Comparison of ENCODE assay signal across 8 mouse cellular contexts in the genomic region with DNA sequence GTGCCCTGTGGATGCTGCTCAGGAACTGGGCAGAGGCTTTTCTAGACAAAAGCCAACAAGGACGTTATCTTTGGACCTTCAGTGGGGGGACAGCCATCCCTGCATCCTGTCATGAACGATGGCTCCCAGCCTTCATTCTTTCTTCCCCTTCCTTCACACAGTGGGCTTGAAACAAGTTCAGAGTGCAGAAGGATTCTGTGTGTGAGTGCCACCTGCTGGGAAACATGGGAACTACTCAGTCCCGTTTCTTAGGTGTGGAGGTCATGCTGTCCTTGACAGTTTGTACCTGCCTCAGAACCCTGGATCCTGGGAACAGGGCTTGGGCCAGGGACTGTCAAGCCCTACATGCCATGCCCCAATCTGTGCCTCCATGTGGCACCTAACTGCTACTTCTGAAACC. TPM values are rescaled to one million over a fixed set of nuclear protein-coding genes. Genes with fewer than 3 reads are reported as not detected.
DNase-seq lines count a peak whose midpoint lies in the region; ATAC-seq and TF ChIP-seq lines count a peak whose summit lies in the region.

No protein-coding gene starts in this region.

- H3K27ac ChIP-seq in cerebellum, adult 2 months (ENCODE audit: insufficient read depth, low read length): no peak overlapping the region
- H3K27ac ChIP-seq in kidney, embryonic 15.5 days: peak overlapping the region; percentile 24; the same call in 1 of the 2 replicates
- 0 out of 2 replicates have a peak overlapping the region, but pooled peaks have one; percentile 39 for H3K27ac ChIP-seq in liver, embryonic 12.5 days
- no peak overlapping the region for H3K27ac ChIP-seq in neural tube, embryonic 11.5 days (ENCODE audit: low read depth, low read length)

- no peak overlapping the region for H3K9ac ChIP-seq in kidney, embryonic 15.5 days
- H3K9ac ChIP-seq in liver, embryonic 12.5 days: no peak overlapping the region
- H3K9ac ChIP-seq in neural tube, embryonic 11.5 days (ENCODE audit: low read length): no peak overlapping the region

- H3K36me3 ChIP-seq in kidney, embryonic 15.5 days: peaks cover 45% of the 10 kb centered on the region
- peaks cover 39% of the 10 kb centered on the region for H3K36me3 ChIP-seq in liver, embryonic 12.5 days
- H3K36me3 ChIP-seq in neural tube, embryonic 11.5 days (ENCODE audit: control insufficient read depth, insufficient read depth, low read length): peaks cover 5% of the 10 kb centered on the region

- no peak overlapping the region for H3K4me3 ChIP-seq in cerebellum, adult 2 months (replicated peaks; ENCODE audit: insufficient read depth, low read depth, low read length)
- H3K4me3 ChIP-seq in kidney, embryonic 15.5 days (replicated peaks): no peak overlapping the region
- H3K4me3 ChIP-seq in liver, embryonic 12.5 days: no peak overlapping the region
- H3K4me3 ChIP-seq in neural tube, embryonic 11.5 days (ENCODE audit: low read depth, low read length): no peak overlapping the region

- WGBS in cerebellum, adult 2 months: 0% methylated on average over 3 of the region's 3 CpGs
- whole genome bisulfite sequencing in kidney, embryonic 15.5 days: 5% methylated on average over 3 of the region's 3 CpGs
- 4% methylated on average over 3 of the region's 3 CpGs for WGBS in liver, embryonic 12.5 days (ENCODE audit: insufficient replicate concordance)
- WGBS in neural tube, embryonic 11.5 days: 10% methylated on average over 3 of the region's 3 CpGs

- H3K4me2 ChIP-seq in kidney, embryonic 15.5 days: no peak overlapping the region
- no peak overlapping the region for H3K4me2 ChIP-seq in liver, embryonic 12.5 days
- H3K4me2 ChIP-seq in neural tube, embryonic 11.5 days (ENCODE audit: low read depth): no peak overlapping the region

- peak; percentile 83; the same call in 1 of the 2 replicates for TF ChIP-seq CTCF in cerebellum, adult 2 months (IDR thresholded peaks at IDR 0.05; ENCODE audit: borderline replicate concordance, insufficient read depth, low read depth, low read length)

- H3K9me3 ChIP-seq in kidney, embryonic 15.5 days (replicated peaks): no peaks in the 10 kb centered on the region
- no peaks in the 10 kb centered on the region for H3K9me3 ChIP-seq in liver, embryonic 12.5 days (replicated peaks)
- no peaks in the 10 kb centered on the region for H3K9me3 ChIP-seq in neural tube, embryonic 11.5 days (ENCODE audit: control insufficient read depth, low read length)

- TF ChIP-seq POLR2A in cerebellum, adult 2 months (IDR thresholded peaks at IDR 0.05; ENCODE audit: borderline replicate concordance, insufficient read depth, low read length): no peak

- peak; percentile 40 for DNase-seq in ovary, postnatal 10 days (ENCODE audit: low spot score)
- no peak for DNase-seq in ovary, adult 18-20 months (ENCODE audit: low spot score)
- DNase-seq in cerebellum, adult 2 months: peak; percentile 64 to 72
- peak; percentile 58 for DNase-seq in gastrocnemius, postnatal 10 days
- DNase-seq in neural tube, embryonic 11.5 days (ENCODE audit: low spot score): peak; percentile 73
- DNase-seq in thymus, postnatal 0 days (ENCODE audit: low spot score): peak; percentile 81

- no peak for ATAC-seq in kidney, embryonic 15.5 days (replicated peaks; ENCODE audit: low FRiP score)
- ATAC-seq in liver, embryonic 12.5 days: no peak
- ATAC-seq in neural tube, embryonic 11.5 days (ENCODE audit: insufficient read depth, low FRiP score, low TSS enrichment): no peak

- peaks cover 9% of the 10 kb centered on the region for H3K4me1 ChIP-seq in cerebellum, adult 2 months (ENCODE audit: control insufficient read depth, insufficient read depth, low read length)
- peaks cover 29% of the 10 kb centered on the region for H3K4me1 ChIP-seq in kidney, embryonic 15.5 days
- H3K4me1 ChIP-seq in liver, embryonic 12.5 days: peaks cover 35% of the 10 kb centered on the region
- peaks cover 10% of the 10 kb centered on the region for H3K4me1 ChIP-seq in neural tube, embryonic 11.5 days (ENCODE audit: control insufficient read depth, insufficient read depth, low read length)

- no peaks in the 10 kb centered on the region for H3K27me3 ChIP-seq in cerebellum, adult 2 months (ENCODE audit: control insufficient read depth, insufficient read depth, low read length)
- H3K27me3 ChIP-seq in kidney, embryonic 15.5 days: no peaks in the 10 kb centered on the region
- H3K27me3 ChIP-seq in liver, embryonic 12.5 days (replicated peaks): no peaks in the 10 kb centered on the region
- H3K27me3 ChIP-seq in neural tube, embryonic 11.5 days (ENCODE audit: control insufficient read depth, insufficient read depth, low read length): no peaks in the 10 kb centered on the region

RNA-seq across cellular contexts. Expression of a gene that starts 2.3 kb away (rescaled TPM):
- polyA plus RNA-seq in cerebellum, adult 2 months (2012; rRNA removed): 43.5 and 50.7 TPM in 2 replicates
- total RNA-seq in gastrocnemius, postnatal 10 days (2021): 10 to 100 TPM; 40.9 to 44.2 TPM
- 83.0 and 90.1 TPM in 2 replicates for polyA plus RNA-seq in kidney, embryonic 15.5 days (2015; fragmentation: Nextera tagmentation; extraction: Ambion mirVana)
- 64.4 and 68.1 TPM in 2 replicates for polyA plus RNA-seq in liver, embryonic 12.5 days (2016; fragmentation: Nextera tagmentation; extraction: Ambion mirVana)
- 65.7 and 70.7 TPM in 2 replicates for polyA plus RNA-seq in neural tube, embryonic 11.5 days (2014; fragmentation: Nextera tagmentation; extraction: Ambion mirVana)
- 112 and 121 TPM in 2 replicates for polyA plus RNA-seq in thymus, postnatal 0 days (2015; fragmentation: Nextera tagmentation; extraction: Ambion mirVana)

RNA-seq across cellular contexts. Expression of a gene that starts 2.5 kb away (rescaled TPM):
- 43.5 and 44.7 TPM in 2 replicates for polyA plus RNA-seq in cerebellum, adult 2 months (2012; rRNA removed)
- total RNA-seq in gastrocnemius, postnatal 10 days (2021): 1 to 10 TPM; 5.2 to 6.3 TPM
- 19.5 and 22.4 TPM in 2 replicates for polyA plus RNA-seq in kidney, embryonic 15.5 days (2015; fragmentation: Nextera tagmentation; extraction: Ambion mirVana)
- polyA plus RNA-seq in liver, embryonic 12.5 days (2016; fragmentation: Nextera tagmentation; extraction: Ambion mirVana): 9.3 and 11.3 TPM in 2 replicates
- polyA plus RNA-seq in neural tube, embryonic 11.5 days (2014; fragmentation: Nextera tagmentation; extraction: Ambion mirVana): 16.9 and 18.8 TPM in 2 replicates
- 12.3 and 13.2 TPM in 2 replicates for polyA plus RNA-seq in thymus, postnatal 0 days (2015; fragmentation: Nextera tagmentation; extraction: Ambion mirVana)

RNA-seq across cellular contexts. Expression of a gene that starts 14.4 kb away (rescaled TPM):
- 32.3 and 33.0 TPM in 2 replicates for polyA plus RNA-seq in cerebellum, adult 2 months (2012; rRNA removed)
- 10 to 100 TPM in 1 of 2 experiments, 1 to 10 TPM in 1; 9.9 to 11.4 TPM for total RNA-seq in gastrocnemius, postnatal 10 days (2021)
- polyA plus RNA-seq in kidney, embryonic 15.5 days (2015; fragmentation: Nextera tagmentation; extraction: Ambion mirVana): 23.7 and 27.7 TPM in 2 replicates
- 10.5 and 11.4 TPM in 2 replicates for polyA plus RNA-seq in liver, embryonic 12.5 days (2016; fragmentation: Nextera tagmentation; extraction: Ambion mirVana)
- 28.4 and 32.2 TPM in 2 replicates for polyA plus RNA-seq in neural tube, embryonic 11.5 days (2014; fragmentation: Nextera tagmentation; extraction: Ambion mirVana)
- 9.5 and 11.2 TPM in 2 replicates for polyA plus RNA-seq in thymus, postnatal 0 days (2015; fragmentation: Nextera tagmentation; extraction: Ambion mirVana)

RNA-seq across cellular contexts. Expression of a gene that starts 50.1 kb away (rescaled TPM):
- 72.5 and 73.2 TPM in 2 replicates for polyA plus RNA-seq in cerebellum, adult 2 months (2012; rRNA removed)
- 10 to 100 TPM; 66.0 to 82.7 TPM for total RNA-seq in gastrocnemius, postnatal 10 days (2021)
- polyA plus RNA-seq in kidney, embryonic 15.5 days (2015; fragmentation: Nextera tagmentation; extraction: Ambion mirVana): 109 and 115 TPM in 2 replicates
- 54.9 and 55.2 TPM in 2 replicates for polyA plus RNA-seq in liver, embryonic 12.5 days (2016; fragmentation: Nextera tagmentation; extraction: Ambion mirVana)
- 74.2 and 79.1 TPM in 2 replicates for polyA plus RNA-seq in neural tube, embryonic 11.5 days (2014; fragmentation: Nextera tagmentation; extraction: Ambion mirVana)
- polyA plus RNA-seq in thymus, postnatal 0 days (2015; fragmentation: Nextera tagmentation; extraction: Ambion mirVana): 58.9 and 60.9 TPM in 2 replicates

RNA-seq across cellular contexts. Expression of a gene that starts 54.1 kb away (rescaled TPM):
- 296 and 298 TPM in 2 replicates for polyA plus RNA-seq in cerebellum, adult 2 months (2012; rRNA removed)
- total RNA-seq in gastrocnemius, postnatal 10 days (2021): 10 to 100 TPM; 18.5 to 20.5 TPM
- 2.4 and 3.2 TPM in 2 replicates for polyA plus RNA-seq in kidney, embryonic 15.5 days (2015; fragmentation: Nextera tagmentation; extraction: Ambion mirVana)
- 0.37 and 0.49 TPM in 2 replicates for polyA plus RNA-seq in liver, embryonic 12.5 days (2016; fragmentation: Nextera tagmentation; extraction: Ambion mirVana)
- 3.0 and 5.1 TPM in 2 replicates for polyA plus RNA-seq in neural tube, embryonic 11.5 days (2014; fragmentation: Nextera tagmentation; extraction: Ambion mirVana)
- 0.21 and 0.31 TPM in 2 replicates for polyA plus RNA-seq in thymus, postnatal 0 days (2015; fragmentation: Nextera tagmentation; extraction: Ambion mirVana)

Comparison
In these comparisons a context has a peak if more than half of its experiments do, and no peak if none do; other contexts are left out.
1. H3K27ac ChIP-seq: peak in kidney, embryonic 15.5 days (single experiment) and liver, embryonic 12.5 days (single experiment); none in cerebellum, adult 2 months (single experiment) and neural tube, embryonic 11.5 days (single experiment).